Mouse (Mus musculus) cortical plate, adult 2 months (tissue): ENCODE measurements at regions not wholly inside any gene's neighbourhood (a gene's known extent, or its start where the extent isn't known, plus 50 kb on each side); places are given as distances from the start of the nearest gene placed in this dataset.

Experiments used
- CTCF ChIP-seq: fragments of 200-500 bp; IDR thresholded peaks from 2 replicates; pipeline ENCODE4 v1.5.1; 2011; ENCODE audit warnings: mild to moderate bottlenecking, control low read depth, low read length; ENCODE audit not compliant: insufficient read depth; ENCODE audit errors: extremely low read depth
- POLR2A ChIP-seq: fragments of 200-500 bp; IDR thresholded peaks from 2 replicates; pipeline ENCODE4 v1.6.1; 2011; ENCODE audit warnings: mild to moderate bottlenecking, low read length, control low read depth; ENCODE audit not compliant: insufficient read depth; ENCODE audit errors: extremely low read depth

GRCm38 (mm10) chr3:14967235-14967634 lies 81.2 kb downstream of the Car2 start:
- TF ChIP-seq POLR2A (no peak), CTCF (no peak)
